Mouse (Mus musculus) spleen, adult 2 months (tissue): ENCODE results near the gene Vinac1.

Source experiments
- CTCF ChIP-seq: fragments of 200-500 bp; IDR thresholded peaks from 2 replicates; pipeline ENCODE4 v1.5.1; 2011; ENCODE audit warnings: mild to moderate bottlenecking, inconsistent platforms; ENCODE audit not compliant: insufficient read depth, insufficient read length, insufficient replicate concordance; ENCODE audit errors: extremely low read depth
- POLR2A ChIP-seq: fragments of 200-500 bp; IDR thresholded peaks from 2 replicates; pipeline ENCODE4 v1.6.1; 2011; ENCODE audit warnings: low read depth, low read length, inconsistent platforms

DNA sequence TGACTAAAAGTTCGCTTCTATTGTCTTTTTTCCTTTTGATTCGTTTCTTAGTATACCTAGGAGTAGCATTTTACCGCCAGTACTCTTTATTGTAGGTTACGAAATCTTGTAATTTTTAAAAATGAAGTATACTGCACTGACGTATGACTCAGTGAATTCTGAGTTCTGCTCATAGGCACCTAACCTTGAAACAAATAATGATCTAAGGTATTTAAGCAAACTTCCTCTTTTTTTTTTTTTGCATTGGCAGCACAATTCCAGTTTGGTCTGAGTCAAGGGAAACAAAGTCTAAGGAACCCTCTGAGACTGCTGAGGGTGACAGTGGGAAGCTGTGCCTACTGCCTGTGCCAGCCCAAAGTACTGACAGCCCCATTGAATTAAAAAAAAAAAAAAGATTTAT, 35.5 kb upstream of the Vinac1 start:
- no peak for TF ChIP-seq POLR2A
- TF ChIP-seq CTCF = no peak
